Mouse (Mus musculus) lung, postnatal 0 days (tissue): ENCODE measurements around the gene Fam19a2.
A peak's percentile ranks its signal among the peaks of the same experiment; 100 is the strongest.

Experiments used
- CTCF ChIP-seq: IDR thresholded peaks from 2 replicates; pipeline ENCODE4 v1.5.1; 2016; ENCODE audit warnings: antibody characterized with exemption, mild to moderate bottlenecking
- EP300 ChIP-seq: IDR thresholded peaks from 2 replicates; pipeline ENCODE4 v1.6.1; 2016; ENCODE audit warnings: antibody characterized with exemption, mild to moderate bottlenecking, control low read depth

DNA sequence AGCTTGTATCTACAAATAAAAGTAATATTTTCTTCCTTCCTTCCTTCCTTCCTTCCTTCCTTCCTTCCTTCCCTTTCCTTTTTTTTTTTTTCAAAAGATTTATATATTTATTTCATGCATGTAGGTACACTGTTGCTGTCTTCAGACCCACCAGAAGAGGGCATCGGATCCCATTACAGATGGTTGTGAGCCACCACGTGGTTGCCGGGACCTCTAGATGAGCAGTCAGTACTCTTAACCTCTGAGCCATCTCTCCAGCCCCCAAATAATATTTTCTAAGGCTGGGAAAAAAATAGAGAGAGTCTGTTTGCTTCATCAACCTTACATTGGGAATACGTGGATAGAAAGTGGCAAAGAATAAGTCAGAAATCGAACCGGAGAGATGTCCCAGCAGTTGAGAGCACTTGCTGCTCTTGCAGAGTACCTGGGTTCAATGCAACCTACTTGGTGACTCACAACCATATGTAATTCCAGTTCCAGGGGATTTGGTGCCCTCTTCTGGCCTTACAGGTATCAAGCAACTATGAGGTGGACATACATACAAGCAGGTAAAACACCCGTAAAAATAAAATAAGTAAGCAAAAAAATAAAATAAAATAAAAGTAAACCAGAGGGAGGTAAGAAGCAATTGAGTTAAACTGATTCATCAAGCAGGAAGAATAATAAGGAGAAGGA lies 8.0 kb upstream of the Fam19a2 start:
- TF ChIP-seq CTCF: peak; percentile 22
- TF ChIP-seq EP300: no peak
